Mouse (Mus musculus): ENCODE results near the gene Cass4. TPM values are rescaled to one million over a fixed set of nuclear protein-coding genes. Genes with fewer than 3 reads are reported as not detected.

Cass4 gene
- total and polyA plus RNA-seq, 3 experiments: 2.9 to 5.3 (median 3.8) TPM

DNA sequence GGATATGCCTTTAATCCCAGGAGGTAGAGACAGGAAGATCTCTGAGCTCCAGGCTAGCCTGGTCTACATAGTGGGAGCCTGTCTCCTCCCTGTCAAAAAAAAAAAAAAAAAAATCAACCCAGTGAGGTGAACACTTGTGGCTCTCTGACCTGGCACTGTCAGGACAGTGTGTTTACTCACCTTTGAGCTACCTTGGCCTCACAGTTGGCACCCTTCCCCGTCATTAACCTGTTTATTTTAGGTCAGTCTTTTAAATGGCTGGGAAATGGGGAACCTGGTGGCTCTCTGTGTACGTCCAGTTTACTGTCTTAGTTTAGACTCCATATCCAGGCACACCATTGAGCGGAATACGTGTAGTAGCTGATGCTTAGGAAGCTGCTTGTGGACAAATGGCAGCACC is 58.4 kb downstream of the Cass4 start:
- no peak overlapping the region for H3K27ac ChIP-seq (ENCODE audit: insufficient read depth, low read depth)
- in situ Hi-C loops (cut with MboI; ENCODE audit: low pct_ligation_motif_present, low pct_unique_long_range_greater_than_20kb, low sequenced_read_pairs): no loop called here
- H3K9ac ChIP-seq (ENCODE audit: insufficient read depth, low read depth): no peak overlapping the region
- no peak overlapping the region for H3K4me2 ChIP-seq (ENCODE audit: insufficient read depth, low read depth, poor library complexity, severe bottlenecking)
- peaks cover 85 to 98% of the 10 kb centered on the region in 2 experiments for H3K36me3 ChIP-seq (replicated peaks in 1 of 2; ENCODE audit: control insufficient read depth in 1 of 2, insufficient read depth in 1 of 2, low read length in 1 of 2)
- no peaks in the 10 kb centered on the region for H3K27me3 ChIP-seq (replicated peaks)
- H3K9me3 ChIP-seq (replicated peaks; ENCODE audit: low read length): no peaks in the 10 kb centered on the region
- H3K4me3 ChIP-seq (replicated peaks in 1 of 3; ENCODE audit: low read depth in 2 of 3, low read length in 2 of 3, poor library complexity in 1 of 3): no peak overlapping the region
- dilution Hi-C loops (cut with MboI; ENCODE audit: extremely low pct_ligation_motif_present, extremely low pct_unique_long_range_greater_than_20kb, low sequenced_read_pairs): no loop called here
- no peak for TF ChIP-seq RCOR1 (conservative IDR thresholded peaks at IDR 0.05; ENCODE audit: low read depth, low read length)
- no peak for TF ChIP-seq POLR2A (IDR thresholded peaks at IDR 0.05; ENCODE audit: low read depth, low read length)
- TF ChIP-seq JUND (conservative IDR thresholded peaks at IDR 0.05; ENCODE audit: low read depth, low read length): no peak
- TF ChIP-seq MXI1 (IDR thresholded peaks at IDR 0.05; ENCODE audit: low read depth, low read length): no peak
- TF ChIP-seq NRF1 (IDR thresholded peaks at IDR 0.05; ENCODE audit: low read depth, low read length): no peak
- TF ChIP-seq POLR2AphosphoS2 (IDR thresholded peaks at IDR 0.05; ENCODE audit: low read depth, low read length): no peak
- no peak for TF ChIP-seq ZMIZ1 (IDR thresholded peaks at IDR 0.05; ENCODE audit: low read depth, low read length)
- TF ChIP-seq BHLHE40 (IDR thresholded peaks at IDR 0.05; ENCODE audit: low read depth, low read length): no peak
- no peak for DNase-seq (ENCODE audit: extremely low read depth)
- no peaks in the 10 kb centered on the region for H3K4me1 ChIP-seq (ENCODE audit: control insufficient read depth in 1 of 2, insufficient read depth in 2 of 2)
- H3K79me2 ChIP-seq (replicated peaks; ENCODE audit: control insufficient read depth, extremely low read depth, insufficient read depth, poor library complexity, severe bottlenecking): no peaks in the 10 kb centered on the region

DNA sequence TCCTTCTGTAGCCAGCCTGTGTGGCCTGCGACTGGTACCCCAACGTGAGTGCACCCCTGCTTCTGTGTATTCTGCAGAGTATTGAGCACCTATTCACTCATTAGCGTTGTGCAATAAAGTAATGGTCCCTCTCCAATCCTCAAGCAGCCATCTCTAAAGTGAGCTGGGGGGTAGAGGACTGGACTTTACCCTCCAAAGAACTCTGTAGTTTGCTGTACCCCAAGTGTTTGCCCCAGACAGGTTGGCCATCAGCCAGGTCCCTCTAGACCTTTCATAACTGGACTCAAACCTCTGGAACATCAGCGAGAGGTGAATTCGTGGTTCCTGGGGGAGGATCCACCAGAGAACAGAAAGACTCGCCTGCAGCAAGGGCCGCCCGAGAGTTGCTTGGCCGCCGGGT is 58.9 kb downstream of the Cass4 start:
- Histone ChIP-seq H3K9me3 (replicated peaks; ENCODE audit: low read length) (no peaks in the 10 kb centered on the region), H3K4me3 (replicated peaks in 1 of 3; ENCODE audit: low read depth in 2 of 3, low read length in 2 of 3, poor library complexity in 1 of 3) (no peak overlapping the region), H3K36me3 (replicated peaks in 1 of 2; ENCODE audit: control insufficient read depth in 1 of 2, insufficient read depth in 1 of 2, low read length in 1 of 2) (peaks cover 85 to 98% of the 10 kb centered on the region in 2 experiments), H3K79me2 (replicated peaks; ENCODE audit: control insufficient read depth, extremely low read depth, insufficient read depth, poor library complexity, severe bottlenecking) (no peaks in the 10 kb centered on the region), H3K9ac (ENCODE audit: insufficient read depth, low read depth) (no peak overlapping the region), H3K27ac (ENCODE audit: insufficient read depth, low read depth) (no peak overlapping the region), H3K27me3 (replicated peaks) (no peaks in the 10 kb centered on the region), H3K4me1 (ENCODE audit: control insufficient read depth in 1 of 2, insufficient read depth in 2 of 2) (no peaks in the 10 kb centered on the region), H3K4me2 (ENCODE audit: insufficient read depth, low read depth, poor library complexity, severe bottlenecking) (no peak overlapping the region)
- TF ChIP-seq USF2 (conservative IDR thresholded peaks at IDR 0.05; ENCODE audit: low read depth, low read length) (no peak), POLR2A (IDR thresholded peaks at IDR 0.05; ENCODE audit: low read depth, low read length) (no peak), ETS1 (conservative IDR thresholded peaks at IDR 0.05; ENCODE audit: low read depth, low read length) (no peak), TBP (conservative IDR thresholded peaks at IDR 0.05; ENCODE audit: low read depth, low read length) (no peak), NELFE (IDR thresholded peaks at IDR 0.05; ENCODE audit: low read depth, low read length) (no peak), POLR2AphosphoS2 (IDR thresholded peaks at IDR 0.05; ENCODE audit: low read depth, low read length) (no peak), ZNF384 (IDR thresholded peaks at IDR 0.05; ENCODE audit: low read depth, low read length) (no peak), MAFK (IDR thresholded peaks at IDR 0.05; ENCODE audit: insufficient replicate concordance, low read length) (no peak), MYC (IDR thresholded peaks at IDR 0.05; ENCODE audit: low read depth, low read length) (no peak), UBTF (IDR thresholded peaks at IDR 0.05; ENCODE audit: low read depth, low read length) (no peak), RCOR1 (conservative IDR thresholded peaks at IDR 0.05; ENCODE audit: low read depth, low read length) (no peak), JUND (conservative IDR thresholded peaks at IDR 0.05; ENCODE audit: low read depth, low read length) (no peak), ZMIZ1 (IDR thresholded peaks at IDR 0.05; ENCODE audit: low read depth, low read length) (no peak), MEF2A (IDR thresholded peaks at IDR 0.05; ENCODE audit: borderline replicate concordance, low read depth, low read length) (no peak)
- dilution Hi-C loops (cut with MboI; ENCODE audit: extremely low pct_ligation_motif_present, extremely low pct_unique_long_range_greater_than_20kb, low sequenced_read_pairs) (no loop called here), in situ Hi-C loops (cut with MboI; ENCODE audit: low pct_ligation_motif_present, low pct_unique_long_range_greater_than_20kb, low sequenced_read_pairs) (no loop called here)
- DNase-seq (ENCODE audit: extremely low read depth): no peak

All from CH12.LX (cell line).